Mouse (Mus musculus): ENCODE results near the gene Mon2.

Gene Mon2

DNA sequence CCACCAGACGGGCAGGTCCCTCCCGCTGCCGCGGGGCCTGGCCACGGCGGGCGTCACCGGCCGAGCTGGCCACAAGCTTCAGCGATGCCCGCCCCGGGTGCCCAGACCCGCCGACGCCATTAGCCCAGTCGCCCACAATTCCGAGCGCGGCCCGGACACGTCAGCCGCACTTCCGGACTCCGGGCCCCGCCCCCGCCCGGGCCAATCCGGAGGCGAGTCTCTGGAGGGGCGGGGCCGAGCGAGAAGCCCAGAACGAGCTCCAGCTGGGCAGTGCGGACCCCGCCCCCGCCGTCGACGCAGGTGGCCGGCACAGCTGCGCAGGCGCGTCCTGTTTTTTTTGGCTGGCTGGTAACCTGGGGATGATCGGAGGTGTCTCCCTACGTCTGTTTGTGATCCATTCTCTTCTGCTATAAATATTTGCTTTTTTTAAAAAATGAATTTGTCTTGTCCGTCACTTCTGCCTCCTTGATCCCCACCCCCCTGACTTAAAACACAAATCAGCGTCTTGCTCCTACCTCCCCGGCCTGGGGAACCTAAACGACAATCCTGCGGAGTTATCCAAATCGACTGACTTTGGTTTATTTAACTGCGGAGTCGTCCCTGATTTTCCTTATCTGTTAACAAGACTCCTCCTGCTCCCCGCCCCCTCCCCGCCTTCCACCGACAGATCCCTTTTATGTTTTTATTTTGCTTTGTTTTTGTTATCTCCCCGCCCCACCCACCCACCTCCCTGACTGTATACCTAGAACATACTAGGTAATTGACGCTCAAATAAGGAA lies at the start of gene Mon2:
Gene Mon2, minus strand, starts transcription at position 261 of the 779 bp plus-strand sequence.
- peak; percentile 98 for DNase-seq

DNA sequence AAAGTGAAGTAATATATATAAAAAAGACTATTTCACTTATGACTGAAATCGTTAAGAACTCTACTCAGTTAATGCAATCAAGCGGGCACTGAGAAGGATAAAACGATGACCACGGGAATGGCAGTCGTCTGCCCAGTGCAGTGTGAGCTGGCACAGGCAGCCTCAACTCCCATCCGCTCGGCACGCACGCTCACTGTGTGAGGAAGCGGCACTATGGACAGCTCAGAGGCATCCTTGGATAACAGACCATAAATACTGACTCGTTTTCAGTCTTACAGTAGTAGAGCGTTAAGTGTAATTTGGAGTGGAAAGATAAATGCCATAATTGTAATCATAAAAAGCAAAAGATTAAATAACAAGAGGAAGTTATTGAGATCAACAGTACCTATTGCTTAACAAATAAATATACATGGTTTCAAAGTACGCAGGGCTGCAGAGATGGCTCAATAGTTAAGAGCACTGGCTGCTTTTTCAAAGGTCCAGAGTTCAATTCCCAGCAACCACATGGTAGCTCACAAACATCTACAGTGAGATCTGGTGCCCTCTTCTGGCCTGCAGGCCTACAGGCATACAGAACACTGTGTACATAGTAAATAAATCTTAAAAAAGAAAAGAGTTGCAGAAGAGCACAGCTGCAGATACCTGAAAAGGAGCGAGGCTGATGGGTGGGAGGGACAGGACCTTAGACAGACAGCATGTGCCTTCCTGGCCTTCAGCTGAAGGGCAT lies 44.5 kb upstream of the Mon2 start:
- no peak for DNase-seq

DNA sequence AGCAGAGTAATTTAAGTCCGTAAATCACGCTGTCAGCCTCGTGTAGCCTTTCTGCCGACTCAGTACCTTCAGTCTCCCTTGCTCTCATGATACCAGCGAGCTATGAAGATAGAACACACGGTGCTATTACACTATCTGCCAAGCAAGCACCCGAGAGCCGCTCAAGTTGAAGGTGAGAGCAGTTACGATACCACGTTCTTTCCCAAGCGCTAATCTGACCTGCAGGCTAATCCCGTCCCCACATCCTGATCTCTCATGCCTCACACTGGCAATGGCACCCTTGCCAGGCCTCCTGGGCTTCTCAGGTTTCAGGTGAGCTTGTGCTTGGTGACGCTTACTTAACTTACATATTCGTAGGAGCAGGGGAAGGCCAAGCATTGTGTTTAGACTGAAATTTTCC lies 40.6 kb upstream of the Mon2 start:
- no peak for DNase-seq

DNA sequence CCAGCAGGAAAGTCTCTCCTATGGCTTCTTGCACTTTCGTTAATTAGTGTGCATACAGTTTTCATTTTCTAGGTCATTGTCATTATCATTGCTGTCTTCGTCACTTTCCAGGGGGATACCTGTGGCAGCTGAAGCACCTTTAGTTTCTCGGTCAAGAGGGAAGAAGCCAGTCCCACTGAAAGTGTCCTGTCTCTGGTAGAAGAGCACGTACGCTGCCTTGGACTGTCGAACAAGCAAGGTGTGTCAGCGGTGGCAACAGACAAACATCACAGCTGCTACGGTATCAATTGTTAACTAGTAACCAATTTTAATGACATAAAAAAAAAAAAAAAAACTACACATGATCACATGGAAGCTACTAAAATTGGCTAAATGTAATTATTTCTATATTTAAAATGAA lies 37.2 kb upstream of the Mon2 start:
- DNase-seq = no peak

DNA sequence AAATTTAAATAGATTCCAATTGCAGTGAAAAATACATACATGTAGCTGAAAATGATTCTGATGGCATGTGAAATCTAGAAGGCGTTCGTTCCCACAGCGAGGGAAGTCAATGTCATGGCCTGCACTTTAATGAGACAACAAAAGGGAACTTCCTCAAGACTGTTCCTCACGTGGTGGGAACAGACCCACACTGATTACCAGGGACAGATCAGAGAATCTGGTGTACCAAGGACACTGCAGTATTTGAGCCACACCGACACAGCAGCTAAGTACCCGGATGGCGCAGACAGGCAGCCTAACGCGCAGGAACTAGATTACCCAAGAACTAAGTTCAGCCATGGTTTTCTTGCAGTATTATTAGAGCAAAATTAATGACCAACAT lies 36.5 kb upstream of the Mon2 start:
- DNase-seq = no peak

DNA sequence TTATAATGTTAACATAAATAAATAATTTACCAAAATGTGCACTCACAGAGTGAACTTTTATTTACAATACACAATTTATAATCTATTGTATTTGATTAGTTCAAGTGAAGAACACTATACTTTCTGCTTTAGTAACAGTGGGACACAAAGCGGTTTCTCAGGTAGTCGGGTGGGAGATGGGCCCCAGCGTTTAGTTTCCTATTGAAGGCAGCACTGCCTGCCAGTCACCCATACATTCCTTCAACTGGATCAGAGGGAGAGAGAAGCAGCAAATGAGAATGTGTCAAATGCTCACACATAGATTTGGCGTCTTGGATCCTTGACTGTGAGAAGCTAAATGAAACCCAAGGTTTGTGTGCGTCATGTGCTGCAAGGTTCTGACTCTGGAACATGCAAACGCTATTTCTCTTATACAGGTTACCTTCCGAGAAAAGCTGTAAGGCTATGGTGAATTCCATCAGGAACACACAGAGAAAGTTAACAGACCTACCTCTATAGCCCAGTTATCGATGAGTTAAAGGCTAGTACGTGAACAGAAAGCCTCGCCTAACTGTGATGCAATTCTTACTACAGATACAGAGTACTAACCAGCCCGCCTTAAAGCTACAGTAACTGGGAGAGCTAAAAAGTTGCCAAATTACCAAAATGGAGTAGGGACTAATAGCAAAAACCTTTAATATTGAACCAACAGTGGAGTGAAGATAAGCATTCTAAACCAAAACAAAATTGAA lies 35.9 kb upstream of the Mon2 start:
- DNase-seq = no peak

DNA sequence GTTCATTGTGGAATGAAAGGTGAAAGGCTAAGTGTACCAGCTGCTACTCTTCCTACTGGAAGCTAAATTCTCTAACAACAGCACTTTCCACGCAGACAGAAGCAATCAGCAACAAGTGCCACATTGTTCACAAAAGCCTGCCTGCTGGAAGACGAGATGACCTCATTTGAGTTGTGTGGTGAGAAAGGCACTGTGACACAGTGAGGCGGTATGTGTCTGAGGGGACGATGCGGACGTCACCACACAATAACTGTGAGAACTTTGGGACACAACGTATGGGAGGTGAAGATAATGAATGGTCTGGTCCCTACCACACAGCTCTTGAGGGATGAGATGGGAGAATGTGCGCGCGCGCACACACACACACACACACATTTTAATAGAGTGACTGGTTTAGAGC lies 34.2 kb upstream of the Mon2 start:
- peak; percentile 94 for DNase-seq

DNA sequence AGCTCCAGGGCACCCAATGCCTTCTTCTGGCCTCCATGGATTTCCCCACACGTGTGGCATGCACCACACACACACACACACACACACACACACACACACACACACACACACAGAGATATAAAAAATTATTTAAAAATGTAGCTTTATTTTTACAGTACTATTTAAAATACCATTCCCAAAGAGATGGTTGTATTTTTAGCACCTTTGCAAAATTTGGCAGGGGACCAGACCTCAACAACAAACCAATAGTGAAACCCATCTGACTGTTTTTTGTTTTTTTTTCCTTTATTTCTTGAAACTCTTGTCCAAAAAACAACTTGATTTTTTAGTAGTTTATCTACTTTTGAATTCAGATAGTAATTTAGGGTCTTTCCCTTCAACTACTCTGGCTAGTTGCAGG lies 32.2 kb upstream of the Mon2 start:
- DNase-seq = no peak

DNA sequence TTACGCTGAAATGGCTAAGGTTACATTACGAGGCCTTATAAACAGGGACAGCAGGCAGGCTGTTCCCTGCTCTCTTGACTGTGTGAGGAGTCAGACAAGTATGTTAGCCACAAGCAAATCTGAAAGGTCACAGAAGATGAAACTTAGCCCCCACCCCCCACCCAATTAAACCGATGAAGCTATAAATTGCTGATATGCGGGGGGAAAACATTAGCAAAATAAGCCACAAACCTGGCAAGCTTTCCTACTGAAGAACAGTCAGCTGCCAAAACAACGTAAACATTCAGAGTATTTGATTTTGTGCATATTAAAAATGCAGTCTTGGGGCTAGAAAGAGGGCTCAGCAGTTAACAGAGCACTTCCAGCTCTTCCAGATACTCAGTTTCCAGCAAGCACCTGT lies 31.8 kb upstream of the Mon2 start:
- DNase-seq = no peak

DNA sequence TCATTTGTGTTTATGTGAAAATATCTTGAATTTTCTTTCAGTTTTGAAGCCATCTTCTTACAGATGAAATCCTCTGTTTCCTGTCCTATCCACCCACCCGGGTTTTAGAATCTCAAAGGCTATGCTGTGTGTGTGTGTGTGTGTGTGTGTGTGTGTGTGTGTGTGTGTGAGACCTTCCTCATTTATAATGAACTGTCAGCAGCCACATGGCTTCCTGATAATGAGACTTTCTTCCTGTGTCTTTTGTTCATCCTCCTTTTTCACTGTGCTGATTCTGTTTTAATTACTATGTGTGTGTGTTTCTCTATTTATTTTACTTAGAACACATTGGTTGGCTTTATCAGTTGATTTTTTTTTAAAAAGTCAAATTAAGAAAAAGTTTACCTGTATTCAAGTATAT lies 25.0 kb upstream of the Mon2 start:
- no peak for DNase-seq

DNA sequence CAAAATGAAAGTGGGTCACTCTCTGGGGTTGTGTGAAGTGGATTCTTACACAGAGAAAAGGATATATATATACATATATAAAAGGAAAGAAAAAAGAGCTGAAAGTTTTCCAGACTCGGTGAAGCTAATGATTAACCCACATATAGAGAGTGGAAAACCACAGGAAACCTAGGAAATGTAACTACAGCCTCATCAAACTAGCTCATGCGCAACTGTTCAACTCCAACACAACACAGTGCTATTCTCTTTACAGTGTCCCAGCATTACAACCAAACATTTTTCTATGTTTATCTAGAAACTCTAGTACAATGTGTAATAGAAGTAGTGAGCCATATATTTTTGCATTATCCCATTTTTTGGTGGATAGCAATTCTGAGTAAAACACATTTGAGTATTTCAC lies 24.3 kb upstream of the Mon2 start:
- no peak for DNase-seq

DNA sequence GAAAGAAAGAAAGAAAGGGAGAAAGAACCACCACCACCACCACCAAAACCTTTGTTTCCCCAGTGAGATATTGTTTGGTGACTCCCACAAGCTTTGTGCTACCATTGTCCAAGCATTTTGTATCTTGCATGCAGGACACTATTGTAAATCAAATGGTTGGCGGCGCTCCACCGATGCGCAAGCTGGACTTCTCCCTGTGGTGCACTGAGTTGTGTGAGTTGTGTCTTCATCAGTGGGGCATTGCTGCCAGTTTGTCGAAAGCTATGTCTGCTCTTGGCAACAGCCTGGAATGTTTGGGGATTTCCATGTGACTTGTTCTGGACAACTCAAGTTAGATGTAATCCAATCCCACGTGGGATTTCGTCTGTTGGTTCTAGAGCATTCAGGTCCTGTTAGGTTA lies 18.2 kb upstream of the Mon2 start:
- no peak for DNase-seq

DNA sequence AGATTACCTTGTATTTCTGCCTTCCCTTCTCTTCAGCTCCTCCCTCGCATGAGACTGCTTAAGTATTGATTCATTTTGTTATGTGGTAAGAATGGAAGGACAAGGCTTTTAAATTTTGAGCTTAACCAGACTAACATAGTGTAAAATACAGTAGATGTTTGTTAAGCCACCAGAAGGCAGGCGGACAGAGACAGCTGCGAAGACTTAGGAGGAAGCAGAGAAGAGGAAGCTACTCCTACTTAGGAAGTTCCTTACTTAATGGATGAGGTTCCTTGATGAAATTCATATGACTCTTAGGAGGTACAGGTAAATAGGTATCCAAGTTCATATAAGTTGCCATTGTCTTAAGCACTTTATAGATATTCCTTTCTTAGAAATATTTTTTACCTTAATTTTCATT lies 16.3 kb upstream of the Mon2 start:
- DNase-seq = no peak

DNA sequence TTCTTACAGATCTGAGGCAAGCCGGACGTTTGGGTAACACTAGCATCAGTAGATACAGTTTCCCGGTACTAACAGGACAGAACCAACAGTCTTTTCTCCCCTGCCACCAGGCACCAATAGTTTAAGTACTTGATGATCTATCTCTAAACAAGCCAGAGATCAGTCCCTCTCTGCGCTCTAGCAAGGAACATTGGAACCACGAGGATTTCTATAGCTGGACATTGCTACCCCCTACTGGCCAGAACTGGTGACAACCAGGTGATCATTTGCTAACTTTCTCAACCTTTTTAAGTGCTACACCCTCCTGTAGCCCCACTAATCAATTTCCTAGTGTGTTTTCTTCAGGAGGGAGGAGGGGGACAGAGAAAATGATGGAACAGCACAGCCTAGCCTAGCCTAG lies 15.4 kb upstream of the Mon2 start:
- DNase-seq = peak; percentile 81

DNA sequence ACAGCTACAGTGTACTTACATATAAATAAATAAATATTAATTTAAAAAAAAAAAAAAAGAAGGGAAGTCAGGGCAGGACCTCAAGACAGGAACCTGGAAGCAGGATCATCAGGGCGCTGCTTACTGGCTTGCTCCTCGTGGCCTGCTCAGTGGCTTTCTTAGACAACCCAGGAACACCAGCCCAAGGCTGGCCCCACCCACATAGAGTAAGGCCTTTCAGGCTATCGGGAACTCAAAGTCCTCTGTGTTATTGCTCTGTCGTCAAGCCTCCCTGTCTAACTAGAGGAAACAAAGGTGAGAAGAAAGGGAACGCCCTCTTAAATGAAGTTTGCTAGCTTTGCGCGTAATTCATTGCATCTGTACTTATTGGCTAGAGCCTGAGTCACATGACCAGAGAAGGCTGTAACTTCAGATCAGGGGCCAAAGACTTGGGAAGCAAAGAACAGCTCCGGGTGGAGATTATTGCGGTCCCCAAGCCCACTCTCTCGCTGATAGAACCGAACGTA lies 13.2 kb upstream of the Mon2 start:
- no peak for DNase-seq

DNA sequence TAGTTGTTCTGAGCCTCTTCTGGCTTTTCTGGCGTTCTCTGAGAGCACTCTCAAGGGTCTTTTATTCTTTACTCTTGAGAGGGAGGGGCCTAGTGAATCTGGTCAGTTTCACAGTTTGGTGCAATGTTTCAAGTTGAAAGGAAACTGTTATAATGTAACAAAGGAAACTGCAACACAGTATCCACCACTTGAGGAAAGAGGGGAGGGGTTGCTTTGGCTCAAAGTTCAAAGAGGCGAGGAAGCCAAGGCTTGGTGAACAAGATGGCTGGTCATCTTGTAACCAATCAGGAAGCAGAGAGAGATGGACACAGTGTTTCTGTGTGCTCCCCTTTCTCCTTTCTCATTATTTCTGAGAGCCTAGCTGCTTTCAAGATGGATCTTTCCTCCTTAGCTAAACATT lies 10.5 kb upstream of the Mon2 start:
- DNase-seq = no peak

DNA sequence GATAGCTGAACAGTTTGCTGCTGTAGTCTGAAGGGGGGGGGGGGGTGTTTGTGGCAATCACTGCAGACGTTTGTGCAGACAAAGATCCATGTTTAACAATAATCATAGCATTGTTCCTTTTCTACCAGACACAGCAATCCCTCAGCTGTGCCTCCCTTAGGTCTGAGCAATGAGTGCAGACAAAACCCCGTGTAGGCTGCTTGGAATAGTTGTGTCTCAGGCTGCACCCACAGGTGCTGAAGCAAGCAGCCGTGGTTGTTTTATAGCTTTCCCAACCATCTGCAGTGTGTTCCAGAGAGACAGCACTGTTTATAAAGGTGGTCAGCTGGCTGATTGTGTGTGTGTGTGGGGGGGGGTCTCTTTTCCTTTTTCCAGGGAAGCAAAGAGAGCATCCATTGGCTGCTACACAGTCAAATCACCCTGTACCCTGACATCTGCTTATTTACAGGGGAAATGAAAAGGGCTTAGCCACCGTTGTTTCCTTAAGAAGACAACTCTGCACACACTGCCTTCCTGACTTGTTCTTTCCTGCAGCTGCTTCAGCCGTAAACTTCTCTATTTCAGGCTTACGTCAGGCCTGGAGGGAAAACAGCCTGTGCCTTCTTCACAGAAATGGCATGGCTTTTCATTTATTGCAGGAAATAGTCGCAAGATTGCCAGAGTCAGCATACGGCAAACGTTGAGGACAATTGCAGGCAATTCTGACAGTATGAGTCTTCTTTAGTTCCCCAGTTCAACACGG lies 8.8 kb upstream of the Mon2 start:
- no peak for DNase-seq

DNA sequence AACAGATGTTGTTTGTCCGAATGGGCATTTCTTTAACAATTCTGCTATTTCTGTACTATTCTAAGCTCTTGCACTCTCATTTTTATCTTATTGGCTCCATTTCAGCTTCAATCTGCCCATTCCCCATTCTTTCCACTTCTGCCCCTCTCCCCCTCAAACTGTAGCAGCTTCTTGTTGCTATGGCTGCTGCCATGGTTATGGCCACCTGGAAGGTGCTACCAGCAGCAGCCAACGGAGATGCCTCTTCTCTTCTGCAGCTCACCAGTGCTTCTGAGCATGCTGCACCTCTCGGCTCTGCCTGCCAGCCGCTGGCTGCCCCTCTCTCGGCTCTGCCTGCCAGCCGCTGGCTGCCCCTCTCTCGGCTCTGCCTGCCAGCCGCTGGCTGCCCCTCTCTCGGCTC lies 8.0 kb upstream of the Mon2 start:
- DNase-seq = no peak

DNA sequence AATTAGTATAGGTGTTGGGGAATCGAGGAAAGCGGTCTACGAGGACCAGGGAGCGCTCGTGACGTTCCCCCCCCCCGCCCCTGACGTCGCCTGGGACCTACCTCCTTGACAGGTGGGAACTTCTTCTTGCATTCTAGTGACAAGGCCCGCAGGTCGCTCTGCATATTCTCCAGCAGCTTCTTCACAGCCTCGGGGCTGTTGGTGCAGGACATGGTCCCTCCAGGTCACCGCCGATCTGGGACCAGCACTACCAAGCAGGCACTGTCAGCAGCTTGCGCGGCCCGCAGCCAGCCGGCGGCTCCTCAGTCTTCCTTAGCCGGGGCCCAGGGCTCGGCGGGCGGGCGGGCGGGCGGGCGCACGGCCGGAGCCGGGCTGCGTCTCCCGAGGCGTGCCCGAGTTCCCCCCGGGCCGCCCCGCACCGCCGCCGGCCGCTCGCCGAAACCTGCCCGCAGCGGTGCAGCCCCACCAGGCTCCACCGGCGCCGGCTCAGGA lies 508 bp downstream of the Mon2 start:
- DNase-seq = no peak

DNA sequence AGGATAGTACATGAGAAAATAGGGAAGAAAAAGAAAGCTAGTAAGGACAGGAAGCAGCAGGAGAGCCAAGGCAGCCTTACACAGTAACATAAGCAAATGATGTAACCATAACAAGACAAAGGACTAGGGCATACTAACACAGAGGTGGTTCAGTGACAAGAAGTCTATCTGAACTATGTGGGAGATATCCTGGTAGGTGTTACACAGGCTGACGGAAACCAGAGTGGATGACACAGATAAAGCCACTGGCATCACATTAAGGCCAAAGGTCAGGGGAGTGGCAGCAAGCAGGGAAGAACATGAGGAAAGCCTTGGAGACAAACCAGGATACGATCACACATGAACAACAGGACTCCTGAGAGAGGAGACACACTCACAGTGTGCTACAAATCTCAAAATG lies 4.3 kb downstream of the Mon2 start:
- no peak for DNase-seq

DNA sequence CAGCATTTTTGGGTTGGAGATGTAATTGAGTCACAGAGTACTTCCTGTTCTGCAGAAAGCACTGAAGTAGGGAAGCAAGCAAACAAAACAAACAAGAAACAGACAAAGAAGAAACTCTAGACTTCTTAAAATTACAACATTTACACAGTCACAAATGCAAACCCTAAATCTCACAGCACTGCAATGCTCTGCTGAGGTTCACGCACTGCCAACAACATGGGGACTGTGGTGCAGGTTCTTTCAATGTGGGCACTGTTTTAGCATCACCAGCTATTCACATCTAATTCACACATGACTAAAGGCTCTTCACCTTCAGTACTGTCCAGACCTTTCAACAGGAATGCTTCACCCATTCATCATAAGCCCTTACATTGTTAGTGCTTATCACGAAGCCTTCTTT lies 13.3 kb downstream of the Mon2 start:
- DNase-seq = no peak

DNA sequence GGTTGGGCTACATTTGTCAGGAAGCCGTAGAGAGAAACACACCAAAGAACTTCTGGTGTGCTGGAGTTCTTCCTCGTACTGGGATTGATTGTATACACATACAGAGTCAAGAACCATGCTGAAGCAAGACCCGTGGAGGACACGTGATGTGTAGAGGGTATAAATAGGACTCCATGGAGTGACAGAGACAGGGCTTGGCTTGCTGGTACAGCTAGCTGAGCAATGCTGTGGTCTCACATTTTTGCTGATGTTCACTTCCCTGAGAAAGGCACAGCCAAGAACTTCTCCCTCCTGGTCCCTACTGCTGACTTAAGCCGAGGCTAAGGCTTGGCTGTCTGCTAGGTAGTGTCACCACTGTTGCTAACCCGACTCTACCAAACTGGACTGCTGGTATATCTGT lies 15.5 kb downstream of the Mon2 start:
- DNase-seq = no peak

DNA sequence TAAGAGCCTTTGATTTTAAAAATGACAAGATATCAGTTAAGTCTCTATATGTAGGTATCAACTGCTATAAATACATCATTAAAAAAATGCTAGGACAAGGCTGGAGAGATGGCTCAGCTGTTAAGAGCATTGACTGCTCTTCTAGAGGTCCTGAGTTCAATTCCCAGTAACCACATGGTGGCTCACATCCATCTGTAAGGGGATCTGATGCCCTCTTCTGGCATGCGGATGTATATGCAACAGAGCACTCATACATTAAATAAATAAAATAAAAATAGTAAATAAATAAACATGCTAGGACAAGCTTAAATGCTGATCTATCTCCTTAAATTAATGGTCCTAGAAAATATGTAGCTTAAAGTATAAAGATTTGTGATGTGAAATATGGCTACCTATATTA lies 19.2 kb downstream of the Mon2 start:
- DNase-seq = no peak

Data from retina, postnatal 1 day (tissue).